Mouse (Mus musculus) thymus, adult 2 months (tissue): ENCODE results near the gene Mob1b. TPM values are rescaled to one million over a fixed set of nuclear protein-coding genes. Genes with fewer than 3 reads are reported as not detected.

Experiments
- DNase-seq: peaks from one replicate; pipeline ENCODE4 v3.0.0; 2021
- H3K27ac ChIP-seq: fragments of 200-500 bp; 2 replicates; pipeline ENCODE4 v1.5.1; 2012; ENCODE audit warnings: low read length, control low read depth; ENCODE audit not compliant: control insufficient read depth, insufficient read depth
- H3K27me3 ChIP-seq: fragments of 200-500 bp; 2 replicates; pipeline ENCODE4 v1.6.1; 2012; ENCODE audit warnings: mild to moderate bottlenecking, low read length, moderate library complexity, mixed read lengths; ENCODE audit not compliant: control insufficient read depth, insufficient read depth
- H3K36me3 ChIP-seq: fragments of 200-500 bp; 2 replicates; pipeline ENCODE4 v1.6.1; 2012; ENCODE audit warnings: mild to moderate bottlenecking, low read length, moderate library complexity; ENCODE audit not compliant: control insufficient read depth, insufficient read depth
- H3K4me1 ChIP-seq: fragments of 200-500 bp; replicated peaks from 2 replicates; pipeline ENCODE4 v1.6.1; 2012; ENCODE audit warnings: low read length; ENCODE audit not compliant: control insufficient read depth, insufficient read depth
- H3K4me3 ChIP-seq: fragments of 200-500 bp; 2 replicates; pipeline ENCODE4 v1.5.1; 2012; ENCODE audit warnings: mild to moderate bottlenecking, low read length, control low read depth, moderate library complexity; ENCODE audit not compliant: control insufficient read depth, insufficient read depth
- CTCF ChIP-seq: fragments of 200-500 bp; IDR thresholded peaks from 2 replicates; pipeline ENCODE4 v1.5.1; 2012; ENCODE audit warnings: mild to moderate bottlenecking, control low read depth, low read length, moderate library complexity, borderline replicate concordance; ENCODE audit not compliant: control insufficient read depth, poor library complexity, insufficient read depth; ENCODE audit errors: extremely low read depth
- POLR2A ChIP-seq: fragments of 200-500 bp; IDR thresholded peaks from 2 replicates; pipeline ENCODE4 v1.6.1; 2012; ENCODE audit warnings: mild to moderate bottlenecking, low read length, control low read depth, moderate library complexity; ENCODE audit not compliant: control insufficient read depth, poor library complexity, insufficient read depth; ENCODE audit errors: extremely low read depth
- WGBS: fragments of 180-500 bp; shearing (Covaris S2); methylation state at CpG from one replicate; pipeline ENCODE4 v1.1.7; 2018; 5-methylcytosine and 5-hydroxymethylcytosine counted together
- polyA plus RNA-seq: library from polyadenylated mRNA; depleted of rRNA; stranded (reverse); fragments of >200 nt; gene quantifications from 2 replicates; pipeline ENCODE4 v1.2.3, GENCODE M21; 2012; rRNA removed

Gene Mob1b
- 3.8 and 4.9 TPM in 2 replicates for polyA plus RNA-seq

DNA sequence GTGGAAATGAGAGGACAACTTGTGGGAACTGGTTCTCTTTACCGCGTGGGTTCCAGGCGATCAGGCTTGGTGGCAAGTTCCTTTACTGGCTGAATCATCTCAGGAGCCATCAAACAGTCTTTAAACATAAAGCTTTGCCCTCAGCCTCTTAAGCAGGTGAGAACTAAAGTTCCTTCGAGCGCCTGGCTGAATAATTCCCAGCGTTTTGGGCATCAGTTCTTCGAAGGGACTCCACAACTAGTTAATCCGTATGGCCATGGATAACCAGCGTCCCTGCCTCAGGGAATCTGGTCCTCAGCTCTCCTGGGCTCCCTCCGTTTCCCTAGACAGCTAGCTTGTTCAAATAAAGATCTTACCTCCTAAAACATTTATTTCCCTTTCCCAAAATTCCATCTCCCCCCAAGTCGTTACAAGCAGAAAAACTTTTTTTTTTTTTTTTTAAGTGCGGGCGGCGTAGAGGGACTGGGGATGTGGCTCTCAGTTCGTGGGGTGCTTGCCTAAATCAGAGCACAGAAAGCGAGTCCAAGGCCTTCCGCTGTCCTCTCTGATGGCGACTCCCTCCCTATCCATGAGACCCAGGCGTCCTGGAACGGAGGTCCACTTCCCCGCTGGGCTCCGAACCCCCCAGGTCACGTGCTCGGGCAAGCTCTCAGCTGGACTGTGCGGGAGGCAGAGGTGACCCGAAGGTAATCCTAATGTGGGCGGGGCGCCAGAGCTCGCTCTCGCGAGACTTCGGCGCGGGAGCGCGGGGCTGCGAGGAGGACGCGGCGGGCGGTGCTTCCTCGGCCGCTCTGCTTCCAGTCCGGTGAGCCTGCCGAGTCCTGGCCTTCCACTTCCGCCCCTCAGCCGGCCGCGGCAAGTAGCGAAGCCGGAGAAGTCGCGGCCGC is at the start of gene Mob1b:
Gene Mob1b, plus strand, starts transcription at position 740 of the 887 bp plus-strand sequence.
- under 1% methylated on average over 54 of the region's 54 CpGs for WGBS
- no peaks in the 10 kb centered on the region for H3K27me3 ChIP-seq
- no peak within 1 kb of the TSS for H3K27ac ChIP-seq
- peak; percentile 91 for DNase-seq
- peaks cover 15% of the 10 kb centered on the region for H3K4me1 ChIP-seq
- peak within 1 kb of the TSS; percentile 99 for H3K4me3 ChIP-seq
- TF ChIP-seq POLR2A (peak; percentile 55; the same call in 1 of the 2 replicates), CTCF (peak; percentile 42; the same call in 1 of the 2 replicates)
- H3K36me3 ChIP-seq: no peaks in the 10 kb centered on the region

- 2% methylated on average over 46 of the region's 47 CpGs for WGBS
- TF ChIP-seq POLR2A (no peak), CTCF (no peak)
- DNase-seq: peak; percentile 26
- Histone ChIP-seq H3K4me3 (peak overlapping the region; percentile 93), H3K27me3 (no peaks in the 10 kb centered on the region), H3K27ac (no peak overlapping the region), H3K4me1 (peaks cover 5% of the 10 kb centered on the region), H3K36me3 (peaks cover 18% of the 10 kb centered on the region)
Measured at GRCm38 (mm10) chr5:88674703-88675442, 45.8 kb upstream of the Mob1b start.

- Histone ChIP-seq H3K4me1 (peaks cover 5% of the 10 kb centered on the region), H3K36me3 (peaks cover 9% of the 10 kb centered on the region), H3K4me3 (peak within 1 kb of the TSS; percentile 93), H3K27ac (no peak within 1 kb of the TSS), H3K27me3 (no peaks in the 10 kb centered on the region)
- under 1% methylated on average over 127 of the region's 127 CpGs for WGBS
- peak; percentile 62; the same call in 1 of the 2 replicates for TF ChIP-seq POLR2A
- peak; percentile 43; the same call in 1 of the 2 replicates for TF ChIP-seq CTCF
- peak; percentile 92 for DNase-seq
Measured at GRCm38 (mm10) chr5:88675443-88676387, 44.9 kb upstream of the Mob1b start, which contains the start of gene Grsf1. Gene Grsf1, minus strand, starts transcription at chr5:88676171.

GRCm38 (mm10) chr5:88678929-88679328 is 41.7 kb upstream of the Mob1b start:
- TF ChIP-seq POLR2A (no peak), CTCF (no peak)
- WGBS: 76% methylated on average over 7 of the region's 7 CpGs
- no peak overlapping the region for H3K27ac ChIP-seq

GRCm38 (mm10) chr5:88679341-88679740 is 41.3 kb upstream of the Mob1b start:
- WGBS: 84% methylated on average over 6 of the region's 6 CpGs
- TF ChIP-seq POLR2A: no peak
- TF ChIP-seq CTCF: no peak

More at GRCm38 (mm10) chr5:88678929-88679328, 41.7 kb upstream of the Mob1b start:
- Histone ChIP-seq H3K27me3 (no peaks in the 10 kb centered on the region), H3K36me3 (no peaks in the 10 kb centered on the region), H3K4me3 (no peak overlapping the region), H3K4me1 (peaks cover 5% of the 10 kb centered on the region)
- no peak for DNase-seq

More at GRCm38 (mm10) chr5:88679341-88679740, 41.3 kb upstream of the Mob1b start:
- Histone ChIP-seq H3K36me3 (no peaks in the 10 kb centered on the region), H3K4me1 (peaks cover 5% of the 10 kb centered on the region), H3K4me3 (no peak overlapping the region), H3K27me3 (no peaks in the 10 kb centered on the region), H3K27ac (no peak overlapping the region)
- DNase-seq: no peak
